Mouse (Mus musculus) CH12.LX (cell line): ENCODE results near the gene Map7. TPM values are rescaled to one million over a fixed set of nuclear protein-coding genes. Genes with fewer than 3 reads are reported as not detected.

Experiments
- DNase-seq: peaks from one replicate; pipeline ENCODE4 v3.0.0-alpha.2; 2013; ENCODE audit errors: extremely low read depth
- H3K27ac ChIP-seq: 2 replicates; pipeline ENCODE4 v1.5.1; 2012; ENCODE audit warnings: low read depth, mild to moderate bottlenecking, control low read depth, moderate library complexity; ENCODE audit not compliant: insufficient read depth
- H3K27me3 ChIP-seq: replicated peaks from 2 replicates; pipeline ENCODE3; 2012; ENCODE audit warnings: inconsistent platforms
- H3K36me3 ChIP-seq, 2 experiments: replicated peaks in 1 of 2; 2 replicates each; pipeline versions ENCODE3 to v1.6.1; 2012; ENCODE audit warnings: inconsistent platforms in 1 of 2, low read length in 1 of 2, mild to moderate bottlenecking in 1 of 2, mixed read lengths in 1 of 2, moderate library complexity in 1 of 2; ENCODE audit not compliant: control insufficient read depth in 1 of 2, insufficient read depth in 1 of 2
- H3K4me1 ChIP-seq, 2 experiments: 2 replicates each; pipeline ENCODE4 v1.6.1; 2012; ENCODE audit warnings: inconsistent platforms in 1 of 2, moderate library complexity in 1 of 2; ENCODE audit not compliant: insufficient read depth in 2 of 2, control insufficient read depth in 1 of 2
- H3K4me2 ChIP-seq: 2 replicates; pipeline ENCODE4 v1.6.1; 2012; ENCODE audit warnings: low read depth, mild to moderate bottlenecking, control low read depth; ENCODE audit not compliant: poor library complexity, insufficient read depth, severe bottlenecking
- H3K4me3 ChIP-seq, 3 experiments: fragments of 150-350 bp in 1 of 3; sonication (generic) in 1 of 3; replicated peaks in 1 of 3; 2 replicates each; pipeline versions ENCODE3 to v1.5.1; 2011 to 2012; ENCODE audit warnings: low read depth in 2 of 3, low read length in 2 of 3, mild to moderate bottlenecking in 2 of 3, moderate library complexity in 2 of 3, control low read depth in 1 of 3, improper control_type of control experiment in 1 of 3, inconsistent platforms in 1 of 3, mixed read lengths in 1 of 3; ENCODE audit not compliant: poor library complexity in 1 of 3
- H3K79me2 ChIP-seq: replicated peaks from 2 replicates; pipeline ENCODE4 v1.6.1; 2012; ENCODE audit warnings: mild to moderate bottlenecking, moderate library complexity; ENCODE audit not compliant: control insufficient read depth, poor library complexity, insufficient read depth, severe bottlenecking; ENCODE audit errors: extremely low read depth
- H3K9ac ChIP-seq: 2 replicates; pipeline ENCODE4 v1.6.1; 2012; ENCODE audit warnings: low read depth, mild to moderate bottlenecking, control low read depth, moderate library complexity; ENCODE audit not compliant: insufficient read depth
- H3K9me3 ChIP-seq: replicated peaks from 2 replicates; pipeline ENCODE3; 2012; ENCODE audit warnings: low read length, inconsistent platforms, mixed read lengths
- CHD2 ChIP-seq: IDR thresholded peaks from 2 replicates; pipeline ENCODE4 v1.6.1; 2011; ENCODE audit warnings: low read length, improper control_type of control experiment
- CTCF ChIP-seq, 2 experiments: IDR thresholded peaks in 1 of 2; conservative IDR thresholded peaks in 1 of 2; 2 replicates each; pipeline ENCODE4 v1.5.1; 2011 to 2012; ENCODE audit warnings: low read depth in 2 of 2, low read length in 2 of 2, improper control_type of control experiment in 1 of 2, inconsistent platforms in 1 of 2, mild to moderate bottlenecking in 1 of 2, moderate library complexity in 1 of 2
- E2F4 ChIP-seq: IDR thresholded peaks from 2 replicates; pipeline ENCODE4 v1.6.1; 2011; ENCODE audit warnings: low read depth, low read length, improper control_type of control experiment; ENCODE audit not compliant: insufficient replicate concordance
- ELF1 ChIP-seq: IDR thresholded peaks from 2 replicates; pipeline ENCODE4 v1.6.1; 2014; ENCODE audit warnings: low read depth, mild to moderate bottlenecking, inconsistent platforms, low read length, improper control_type of control experiment
- EP300 ChIP-seq: IDR thresholded peaks from 2 replicates; pipeline ENCODE4 v1.6.1; 2011; ENCODE audit warnings: low read length, improper control_type of control experiment
- ETS1 ChIP-seq: conservative IDR thresholded peaks from 2 replicates; pipeline ENCODE4 v1.6.1; 2012; ENCODE audit warnings: low read depth, mild to moderate bottlenecking, inconsistent platforms, low read length, improper control_type of control experiment, moderate library complexity
- GABPA ChIP-seq: IDR thresholded peaks from 2 replicates; pipeline ENCODE4 v1.6.1; 2012; ENCODE audit warnings: low read depth, low read length, improper control_type of control experiment, inconsistent platforms; ENCODE audit not compliant: insufficient replicate concordance
- IRF4 ChIP-seq: IDR thresholded peaks from 2 replicates; pipeline ENCODE4 v1.6.1; 2014; ENCODE audit warnings: low read depth, mild to moderate bottlenecking, inconsistent platforms, low read length, improper control_type of control experiment
- JUN ChIP-seq: IDR thresholded peaks from 2 replicates; pipeline ENCODE4 v1.6.1; 2011; ENCODE audit warnings: low read depth, mild to moderate bottlenecking, low read length, improper control_type of control experiment, moderate library complexity; ENCODE audit not compliant: insufficient read depth
- JUND ChIP-seq: conservative IDR thresholded peaks from 2 replicates; pipeline ENCODE4 v1.6.1; 2011; ENCODE audit warnings: low read depth, low read length, improper control_type of control experiment
- MAFK ChIP-seq: IDR thresholded peaks from 2 replicates; pipeline ENCODE4 v1.6.1; 2011; ENCODE audit warnings: low read length, improper control_type of control experiment; ENCODE audit not compliant: insufficient replicate concordance
- MEF2A ChIP-seq: IDR thresholded peaks from 2 replicates; pipeline ENCODE4 v1.6.1; 2014; ENCODE audit warnings: low read depth, mild to moderate bottlenecking, inconsistent platforms, low read length, improper control_type of control experiment, borderline replicate concordance
- MXI1 ChIP-seq: IDR thresholded peaks from 2 replicates; pipeline ENCODE4 v1.6.1; 2011; ENCODE audit warnings: mild to moderate bottlenecking, low read depth, low read length, improper control_type of control experiment
- MYC ChIP-seq: IDR thresholded peaks from 2 replicates; pipeline ENCODE4 v1.6.1; 2011; ENCODE audit warnings: low read depth, mild to moderate bottlenecking, improper control_type of control experiment, low read length
- RCOR1 ChIP-seq: conservative IDR thresholded peaks from 2 replicates; pipeline ENCODE4 v1.6.1; 2012; ENCODE audit warnings: low read depth, mild to moderate bottlenecking, inconsistent platforms, low read length, improper control_type of control experiment
- SIN3A ChIP-seq: IDR thresholded peaks from 2 replicates; pipeline ENCODE4 v1.6.1; 2012; ENCODE audit warnings: low read length, improper control_type of control experiment, inconsistent platforms
- SMC3 ChIP-seq: IDR thresholded peaks from 2 replicates; pipeline ENCODE4 v1.6.1; 2011; ENCODE audit warnings: low read depth, low read length, improper control_type of control experiment
- TBP ChIP-seq: conservative IDR thresholded peaks from 2 replicates; pipeline ENCODE4 v1.6.1; 2011; ENCODE audit warnings: low read depth, low read length, improper control_type of control experiment
- ZKSCAN1 ChIP-seq: IDR thresholded peaks from 2 replicates; pipeline ENCODE4 v1.6.1; 2012; ENCODE audit warnings: low read depth, inconsistent platforms, low read length, improper control_type of control experiment, borderline replicate concordance
- ZMIZ1 ChIP-seq: IDR thresholded peaks from 2 replicates; pipeline ENCODE4 v1.6.1; 2012; ENCODE audit warnings: low read depth, mild to moderate bottlenecking, inconsistent platforms, low read length, improper control_type of control experiment
- dilution Hi-C: fragments of 300-500 bp; cut with MboI; formaldehyde crosslinking; loops from 2 replicates; pipeline ENCODE4 v1.14.3; 2020; ENCODE audit warnings: low sequenced_read_pairs; ENCODE audit not compliant: extremely low pct_unique_long_range_greater_than_20kb, extremely low pct_ligation_motif_present
- in situ Hi-C: fragments of 300-500 bp; cut with MboI; formaldehyde crosslinking; loops from 3 replicates; pipeline ENCODE4 v1.14.3; 2019; ENCODE audit warnings: low sequenced_read_pairs, low pct_ligation_motif_present, low pct_unique_long_range_greater_than_20kb, mixed read lengths
- polyA plus RNA-seq: library from polyadenylated mRNA; unstranded; fragments of >175 nt; gene quantifications from 2 replicates; pipeline ENCODE4 v1.2.1, GENCODE M21; 2012; ENCODE audit warnings: low read depth; ENCODE audit not compliant: insufficient read length
- total RNA-seq, 2 experiments: library from RNA; depleted of rRNA; stranded (reverse); fragments of 300-350 nt in 1 of 2; fragments of >200 nt in 1 of 2; gene quantifications; 2 replicates each; pipeline ENCODE4 v1.2.3; 2012 to 2014

Gene Map7
- total and polyA plus RNA-seq, 3 experiments, result 7.4 to 31.1 (median 21.6) TPM

GRCm38 (mm10) chr10:20268945-20269344 lies 120.7 kb downstream of the Map7 start:
- no peak overlapping the region for H3K4me3 ChIP-seq
- 0 out of 2 replicates have a peak, but pooled peaks cover 2% of the 10 kb centered on the region for H3K79me2 ChIP-seq
- TF ChIP-seq JUND (no peak), MAFK (no peak)
- no peak overlapping the region for H3K9ac ChIP-seq
- dilution Hi-C loops, result no loop called here
- in situ Hi-C loops, result no loop called here
- H3K4me2 ChIP-seq, result no peak overlapping the region
- H3K27ac ChIP-seq, result no peak overlapping the region
- no peaks in the 10 kb centered on the region for H3K27me3 ChIP-seq
- peaks cover 23 to 63% of the 10 kb centered on the region in 2 experiments for H3K36me3 ChIP-seq
- peaks cover 6 to 26% of the 10 kb centered on the region in 2 experiments; a peak in 3 of 4 replicates for H3K4me1 ChIP-seq
- peaks cover 7% of the 10 kb centered on the region for H3K9me3 ChIP-seq
- DNase-seq, result no peak

- in situ Hi-C loops, result no loop called here
- H3K4me1 ChIP-seq, result peaks cover 6 to 16% of the 10 kb centered on the region in 2 experiments; a peak in 3 of 4 replicates
- 0 out of 2 replicates have a peak, but pooled peaks cover 2% of the 10 kb centered on the region for H3K79me2 ChIP-seq
- no peak overlapping the region for H3K4me2 ChIP-seq
- no peak for DNase-seq
- peaks cover 46 to 90% of the 10 kb centered on the region in 2 experiments for H3K36me3 ChIP-seq
- H3K9me3 ChIP-seq, result peaks cover 7% of the 10 kb centered on the region
- H3K9ac ChIP-seq, result no peak overlapping the region
- dilution Hi-C loops, result no loop called here
- TF ChIP-seq CHD2 (no peak), RCOR1 (no peak)
- no peaks in the 10 kb centered on the region for H3K27me3 ChIP-seq
- H3K27ac ChIP-seq, result no peak overlapping the region
- H3K4me3 ChIP-seq, result no peak overlapping the region
Observed at GRCm38 (mm10) chr10:20272380-20272779, 124.1 kb downstream of the Map7 start.

GRCm38 (mm10) chr10:20273278-20273677 lies 125.0 kb downstream of the Map7 start:
- Histone ChIP-seq H3K4me3 (no peak overlapping the region), H3K4me1 (peaks cover 3 to 12% of the 10 kb centered on the region in 2 experiments; a peak in 3 of 4 replicates), H3K27ac (no peak overlapping the region), H3K79me2 (no peaks in the 10 kb centered on the region), H3K9me3 (peaks cover 7% of the 10 kb centered on the region), H3K27me3 (no peaks in the 10 kb centered on the region), H3K36me3 (peaks cover 49 to 98% of the 10 kb centered on the region in 2 experiments), H3K4me2 (no peak overlapping the region), H3K9ac (no peak overlapping the region)
- no peak for DNase-seq
- no peak for TF ChIP-seq MXI1
- TF ChIP-seq ZKSCAN1, result no peak
- TF ChIP-seq JUN, result no peak
- TF ChIP-seq SIN3A, result no peak
- TF ChIP-seq JUND, result no peak
- no peak for TF ChIP-seq SMC3
- no peak for TF ChIP-seq TBP
- TF ChIP-seq MYC, result no peak
- TF ChIP-seq E2F4, result no peak
- TF ChIP-seq GABPA, result no peak
- no peak for TF ChIP-seq ZMIZ1
- no peak for TF ChIP-seq CHD2
- no peak for TF ChIP-seq EP300
- TF ChIP-seq ETS1, result no peak
- TF ChIP-seq CTCF (conservative IDR thresholded peaks at IDR 0.05 in 1 of 2, IDR thresholded peaks at IDR 0.05 in 1 of 2; ENCODE audit: low read depth in 2 of 2, low read length in 2 of 2), result no peak
- TF ChIP-seq IRF4, result no peak
- no peak for TF ChIP-seq ELF1
- no peak for TF ChIP-seq MEF2A
- no peak for TF ChIP-seq RCOR1
- dilution Hi-C loops (no loop called here), in situ Hi-C loops (no loop called here)
